ENCODE assay signal across 8 mouse cellular contexts in genomic region chr2:119270643-119271331, GRCm38 (mm10). TPM values are rescaled to one million over a fixed set of nuclear protein-coding genes. Genes with fewer than 3 reads are reported as not detected.
DNase-seq lines count a peak whose midpoint lies in the region; ATAC-seq and TF ChIP-seq lines count a peak whose summit lies in the region.

Gene Rhov, minus strand, starts transcription at chr2:119271272.

- peaks cover 43% of the 10 kb centered on the region for H3K27me3 ChIP-seq in heart, embryonic 13.5 days (replicated peaks)
- H3K27me3 ChIP-seq in liver, embryonic 14.5 days (ENCODE audit: control insufficient read depth, insufficient read depth, low read length), result peaks cover 8% of the 10 kb centered on the region

- H3K4me1 ChIP-seq in cortical plate, adult 2 months (ENCODE audit: control insufficient read depth, insufficient read depth, low read length), result no peaks in the 10 kb centered on the region
- peaks cover 10% of the 10 kb centered on the region for H3K4me1 ChIP-seq in heart, embryonic 13.5 days
- no peaks in the 10 kb centered on the region for H3K4me1 ChIP-seq in liver, embryonic 14.5 days (replicated peaks; ENCODE audit: control insufficient read depth in 2 of 2, insufficient read depth in 2 of 2, low read length in 1 of 2)

- under 1% methylated on average over 49 of the region's 49 CpGs for WGBS in heart, embryonic 13.5 days
- WGBS in liver, embryonic 14.5 days (ENCODE audit: insufficient replicate concordance), result 1% methylated on average over 49 of the region's 49 CpGs

- no peaks in the 10 kb centered on the region for H3K36me3 ChIP-seq in heart, embryonic 13.5 days
- no peaks in the 10 kb centered on the region for H3K36me3 ChIP-seq in liver, embryonic 14.5 days (replicated peaks; ENCODE audit: control insufficient read depth, insufficient read depth, low read depth)

- peak within 1 kb of the TSS; percentile 33 for H3K4me3 ChIP-seq in cortical plate, adult 2 months (ENCODE audit: insufficient read depth, low read length)
- H3K4me3 ChIP-seq in heart, embryonic 13.5 days, result peak within 1 kb of the TSS; percentile 63
- peak within 1 kb of the TSS; percentile 22 to 31 for H3K4me3 ChIP-seq in liver, embryonic 14.5 days (ENCODE audit: insufficient read depth in 1 of 2, low read depth in 2 of 2, low read length in 2 of 2)

- peak; percentile 24; the same call in 1 of the 2 replicates for TF ChIP-seq POLR2A in cortical plate, adult 2 months (IDR thresholded peaks at IDR 0.05; ENCODE audit: extremely low read depth, insufficient read depth, low read length)

- H3K9ac ChIP-seq in heart, embryonic 13.5 days, result peak within 1 kb of the TSS; percentile 75
- no peak within 1 kb of the TSS for H3K9ac ChIP-seq in liver, embryonic 14.5 days (replicated peaks)

- no peaks in the 10 kb centered on the region for H3K9me3 ChIP-seq in heart, embryonic 13.5 days
- no peaks in the 10 kb centered on the region for H3K9me3 ChIP-seq in liver, embryonic 14.5 days (ENCODE audit: control insufficient read depth, low read length)

- DNase-seq in spleen, adult 18-20 months, result peak; percentile 51 to 64
- DNase-seq in spleen, adult 12 weeks (ENCODE audit: low spot score), result no peak
- DNase-seq in kidney, postnatal 10 days, result peak; percentile 83
- peak; percentile 45 to 56 (median 47) for DNase-seq in liver, embryonic 14.5 days (ENCODE audit: low read depth in 3 of 3, low spot score in 3 of 3)
- DNase-seq in natural killer cell, adult 2 months (ENCODE audit: low spot score in 2 of 2), result peak; percentile 37 to 59
- DNase-seq in testis, postnatal 14 days (ENCODE audit: low spot score), result peak; percentile 61

- H3K27ac ChIP-seq in cortical plate, adult 2 months (ENCODE audit: insufficient read depth, low read length), result no peak within 1 kb of the TSS
- no peak within 1 kb of the TSS for H3K27ac ChIP-seq in heart, embryonic 13.5 days (replicated peaks)
- H3K27ac ChIP-seq in liver, embryonic 14.5 days, result no peak within 1 kb of the TSS

- ATAC-seq in heart, embryonic 13.5 days (ENCODE audit: extremely low read depth, insufficient number of reproducible peaks, low FRiP score, low TSS enrichment), result 0 out of 2 replicates have a peak, but pooled peaks have one; percentile 25
- peak; percentile 56 for ATAC-seq in liver, embryonic 14.5 days (ENCODE audit: insufficient read depth)

- no peak for TF ChIP-seq CTCF in cortical plate, adult 2 months (IDR thresholded peaks at IDR 0.05; ENCODE audit: extremely low read depth, insufficient read depth, low read length)
- peak; percentile 38; the same call in 1 of the 2 replicates for TF ChIP-seq CTCF in liver, embryonic 14.5 days (IDR thresholded peaks at IDR 0.05; ENCODE audit: low read depth)

- peak within 1 kb of the TSS; percentile 99 for H3K4me2 ChIP-seq in heart, embryonic 13.5 days
- peak within 1 kb of the TSS; percentile 53 for H3K4me2 ChIP-seq in liver, embryonic 14.5 days (ENCODE audit: low read depth)

- TF ChIP-seq EP300 in liver, embryonic 14.5 days (IDR thresholded peaks at IDR 0.05; ENCODE audit: low read depth), result no peak

RNA-seq across cellular contexts. Expression of gene Rhov, which starts in this region (rescaled TPM):
- polyA plus RNA-seq in cortical plate, adult 2 months (2012; rRNA removed), result 8.3 and 8.6 TPM in 2 replicates
- 0.14 and 0.60 TPM in 2 replicates for polyA plus RNA-seq in heart, embryonic 13.5 days (2015; fragmentation: Nextera tagmentation; extraction: Ambion mirVana)
- polyA plus RNA-seq in liver, embryonic 14.5 days (2012; rRNA removed), result 0.02 TPM in 1 of 2 replicates, not detected in the other
- not detected in 2 replicates for polyA plus RNA-seq in liver, embryonic 14.5 days (2014; fragmentation: Nextera tagmentation; extraction: Ambion mirVana)

Comparison
In these comparisons a context has a peak if more than half of its experiments do, and no peak if none do; other contexts are left out.
1. Peak in ATAC-seq, H3K4me3 ChIP-seq, H3K9ac ChIP-seq and H3K4me2 ChIP-seq in heart, embryonic 13.5 days; RNA of the gene not detected or under 1 TPM.
2. Peak in DNase-seq, ATAC-seq, H3K4me3 ChIP-seq and H3K4me2 ChIP-seq in liver, embryonic 14.5 days; RNA of the gene not detected or under 1 TPM.